Mouse (Mus musculus): ENCODE data around the gene Gm28845. TPM values are rescaled to one million over a fixed set of nuclear protein-coding genes. Genes with fewer than 3 reads are reported as not detected.

Gene Gm28845
- polyA plus RNA-seq, 1 experiment from 2014 or later, result not detected

DNA sequence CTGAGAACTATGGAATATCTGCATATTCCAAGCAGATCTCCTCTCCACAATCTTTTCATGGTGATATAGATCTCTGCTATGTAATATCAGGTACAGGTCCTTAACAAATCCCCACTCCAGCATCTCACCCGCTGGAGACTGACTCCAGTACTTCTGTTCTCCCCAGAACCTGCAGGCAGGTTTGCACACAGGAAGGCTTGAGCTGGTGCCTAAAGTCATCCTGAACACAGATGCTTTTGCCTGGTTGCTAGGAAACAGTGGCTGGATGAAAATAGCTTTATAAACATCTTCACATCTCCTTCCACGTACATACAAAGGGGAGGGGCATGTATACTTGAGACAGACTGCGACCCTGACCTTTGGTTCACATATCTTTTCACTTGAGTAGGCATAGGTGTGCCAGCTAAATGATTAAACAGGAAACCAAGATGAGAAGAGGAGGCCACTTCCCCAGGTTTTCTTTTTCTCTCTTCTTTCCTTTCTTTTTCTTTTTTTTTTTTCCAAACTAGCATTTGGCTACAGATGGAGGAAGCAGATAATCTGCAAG is 10.3 kb upstream of the Gm28845 start:
- H3K27ac ChIP-seq, result no peak overlapping the region
- no peaks in the 10 kb centered on the region for H3K4me1 ChIP-seq
- no peaks in the 10 kb centered on the region for H3K36me3 ChIP-seq
- ATAC-seq, result no peak
- no peaks in the 10 kb centered on the region for H3K27me3 ChIP-seq (replicated peaks)
- no peaks in the 10 kb centered on the region for H3K9me3 ChIP-seq (replicated peaks)
- WGBS (ENCODE audit: insufficient replicate concordance), result 57% methylated on average over 3 of the region's 3 CpGs
- H3K4me2 ChIP-seq, result no peak overlapping the region
- H3K4me3 ChIP-seq, result no peak overlapping the region
- H3K9ac ChIP-seq, result no peak overlapping the region

DNA sequence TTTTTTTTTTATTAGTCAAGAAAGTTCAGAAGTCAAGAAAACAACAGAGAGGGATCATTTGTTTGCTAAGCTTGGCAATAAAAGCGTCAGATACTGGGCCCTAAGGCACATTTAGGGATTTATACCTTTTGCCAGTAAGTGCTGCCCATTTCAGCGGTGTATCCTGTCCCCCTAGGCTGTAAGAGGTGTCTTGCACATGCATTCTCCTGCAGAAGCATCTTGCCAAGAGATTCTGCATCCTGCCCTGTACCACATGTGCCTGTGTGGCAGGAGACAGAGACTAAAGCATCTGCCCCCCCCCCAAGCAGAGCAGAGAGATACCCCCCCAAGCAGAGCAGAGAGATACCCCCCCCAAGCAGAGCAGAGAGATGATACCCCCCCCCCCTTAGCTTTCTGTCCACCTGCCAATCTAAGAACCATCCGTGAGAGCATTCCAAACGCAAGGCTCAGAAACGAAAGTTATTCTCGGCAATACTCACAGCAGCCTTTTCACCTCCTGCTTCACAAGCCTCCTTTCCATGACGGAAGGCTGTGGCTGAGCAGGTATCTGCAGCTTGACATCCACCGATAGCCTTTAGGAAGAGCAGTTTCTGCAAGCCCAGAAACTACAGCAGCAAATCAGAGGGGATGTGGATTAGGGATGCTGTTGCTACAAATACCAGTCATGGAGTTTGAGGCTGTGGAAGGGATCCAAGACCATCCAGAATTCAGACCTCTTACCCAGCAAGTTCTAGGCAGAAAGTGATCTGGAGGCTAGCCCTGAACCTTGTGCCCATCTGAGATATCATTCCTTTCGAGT is 3.4 kb upstream of the Gm28845 start, which contains the start of gene D630023F18Rik:
D630023F18Rik (minus strand) TSS at position 641 of the 799 bp plus-strand sequence.
- Histone ChIP-seq H3K27ac (no peak within 1 kb of the TSS), H3K9me3 (replicated peaks) (no peaks in the 10 kb centered on the region), H3K4me2 (0 out of 2 replicates have a peak within 1 kb of the TSS, but pooled peaks have one; percentile 14), H3K27me3 (replicated peaks) (no peaks in the 10 kb centered on the region), H3K4me1 (no peaks in the 10 kb centered on the region), H3K9ac (no peak within 1 kb of the TSS), H3K4me3 (no peak within 1 kb of the TSS), H3K36me3 (no peaks in the 10 kb centered on the region)
- ATAC-seq, result no peak
- 25% methylated on average over 9 of the region's 9 CpGs for WGBS (ENCODE audit: insufficient replicate concordance)

DNA sequence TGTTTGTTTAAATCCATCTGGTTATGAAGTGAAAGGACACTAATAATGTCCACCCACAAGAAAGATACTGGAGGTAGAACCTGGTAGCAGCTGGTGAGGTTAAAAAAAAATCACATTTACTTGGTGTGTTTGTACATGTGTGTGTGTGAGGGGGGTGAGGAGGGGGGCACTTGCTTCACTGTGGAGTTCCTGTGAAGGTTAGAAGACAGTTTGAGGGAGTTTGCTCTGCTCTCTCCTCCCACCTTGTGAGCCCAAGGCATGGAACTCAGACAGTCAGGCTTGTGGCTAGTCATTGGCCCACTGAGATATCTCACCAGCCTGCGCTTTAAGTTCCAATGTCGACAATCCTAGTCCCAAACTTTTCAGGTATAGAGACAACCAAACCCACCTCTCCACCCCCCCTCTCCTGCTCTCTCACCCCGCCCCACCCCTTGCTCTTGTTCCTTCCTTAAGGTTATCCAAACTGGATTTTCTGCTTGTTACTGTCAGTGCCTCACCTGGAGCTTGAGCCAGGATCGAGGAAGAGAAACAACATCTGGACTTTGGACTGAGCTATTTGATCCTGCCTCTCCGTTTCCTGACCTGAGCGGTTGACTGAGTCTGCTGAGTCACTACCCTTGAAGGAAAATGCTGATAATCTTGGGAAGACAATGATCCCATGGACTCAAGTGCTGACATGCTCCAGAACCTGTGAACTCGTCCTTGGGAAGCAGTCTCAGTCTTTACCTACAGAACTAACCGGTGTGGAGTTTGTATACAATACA is 1.0 kb downstream of the Gm28845 start:
- no peak overlapping the region for H3K27ac ChIP-seq
- H3K36me3 ChIP-seq, result no peaks in the 10 kb centered on the region
- H3K4me3 ChIP-seq, result no peak overlapping the region
- no peaks in the 10 kb centered on the region for H3K9me3 ChIP-seq (replicated peaks)
- no peaks in the 10 kb centered on the region for H3K4me1 ChIP-seq
- no peaks in the 10 kb centered on the region for H3K27me3 ChIP-seq (replicated peaks)
- WGBS (ENCODE audit: insufficient replicate concordance), result 65% methylated on average over 8 of the region's 8 CpGs
- H3K4me2 ChIP-seq, result no peak overlapping the region
- no peak overlapping the region for H3K9ac ChIP-seq
- no peak for ATAC-seq

DNA sequence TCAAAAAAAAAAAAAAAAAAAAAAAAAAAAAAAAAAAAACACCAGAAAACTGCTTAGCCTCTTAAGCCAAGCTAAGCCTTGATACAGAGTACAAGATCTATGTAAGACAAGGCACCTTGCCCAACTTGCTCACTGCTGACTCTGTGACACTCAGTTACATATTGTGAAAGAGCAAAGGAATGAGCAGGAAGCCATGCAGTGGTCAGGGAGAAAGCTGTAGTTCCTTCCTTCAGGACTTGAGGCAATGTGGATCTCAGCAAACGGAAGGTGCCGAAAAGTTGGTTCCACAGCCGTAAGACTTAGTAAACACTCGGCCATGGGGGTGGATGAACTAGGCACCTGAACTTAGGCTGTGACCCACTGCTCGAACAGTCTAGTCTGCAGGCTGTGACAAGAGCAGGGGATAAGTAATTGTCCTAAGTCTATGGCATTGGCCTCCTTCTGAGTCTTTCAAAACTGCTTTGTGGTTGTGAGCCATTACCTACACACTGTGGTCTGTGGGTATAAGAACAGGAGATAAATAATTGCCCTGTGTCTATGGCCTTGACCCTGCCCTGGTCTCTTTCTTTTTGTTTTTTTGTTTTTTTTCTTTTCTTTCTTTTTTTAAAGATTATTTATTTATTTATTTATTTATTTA is 5.7 kb downstream of the Gm28845 start:
- 0 out of 2 replicates have a peak, but pooled peaks cover 9% of the 10 kb centered on the region for H3K4me1 ChIP-seq
- H3K27me3 ChIP-seq (replicated peaks), result no peaks in the 10 kb centered on the region
- no peak overlapping the region for H3K4me3 ChIP-seq
- no peak overlapping the region for H3K9ac ChIP-seq
- no peak; the same call in 1 of the 2 replicates for ATAC-seq
- H3K9me3 ChIP-seq (replicated peaks), result no peaks in the 10 kb centered on the region
- no peak overlapping the region for H3K27ac ChIP-seq
- WGBS (ENCODE audit: insufficient replicate concordance), result 68% methylated on average over 5 of the region's 5 CpGs
- no peaks in the 10 kb centered on the region for H3K36me3 ChIP-seq
- H3K4me2 ChIP-seq, result no peak overlapping the region

DNA sequence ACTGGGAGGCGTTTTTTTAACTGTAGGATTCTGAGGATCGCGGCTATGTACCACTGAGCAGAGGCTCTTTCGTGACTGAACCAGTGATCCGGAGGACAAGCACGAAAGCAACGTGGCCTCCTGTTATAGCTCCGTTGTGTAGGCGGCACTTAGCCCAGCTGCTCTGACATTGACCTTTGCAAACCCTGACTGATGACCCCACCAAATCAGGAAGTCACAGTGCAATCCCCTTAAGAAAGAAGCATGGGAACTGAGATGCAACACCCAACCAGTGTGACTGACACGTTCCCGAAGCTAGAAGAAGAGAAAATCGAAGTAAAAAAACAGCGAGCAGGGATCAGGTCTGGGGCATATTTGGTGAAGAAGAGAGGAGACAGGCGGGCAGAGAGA is 6.6 kb downstream of the Gm28845 start:
- Histone ChIP-seq H3K4me3 (0 out of 2 replicates have a peak overlapping the region, but pooled peaks have one; percentile 1), H3K27ac (0 out of 2 replicates have a peak overlapping the region, but pooled peaks have one; percentile 25), H3K9ac (no peak overlapping the region), H3K9me3 (replicated peaks) (no peaks in the 10 kb centered on the region), H3K4me2 (peak overlapping the region; percentile 49), H3K27me3 (replicated peaks) (no peaks in the 10 kb centered on the region), H3K36me3 (no peaks in the 10 kb centered on the region), H3K4me1 (0 out of 2 replicates have a peak, but pooled peaks cover 9% of the 10 kb centered on the region)
- 0 out of 2 replicates have a peak, but pooled peaks have one; percentile 12 for ATAC-seq
- 38% methylated on average over 14 of the region's 14 CpGs for WGBS (ENCODE audit: insufficient replicate concordance)

DNA sequence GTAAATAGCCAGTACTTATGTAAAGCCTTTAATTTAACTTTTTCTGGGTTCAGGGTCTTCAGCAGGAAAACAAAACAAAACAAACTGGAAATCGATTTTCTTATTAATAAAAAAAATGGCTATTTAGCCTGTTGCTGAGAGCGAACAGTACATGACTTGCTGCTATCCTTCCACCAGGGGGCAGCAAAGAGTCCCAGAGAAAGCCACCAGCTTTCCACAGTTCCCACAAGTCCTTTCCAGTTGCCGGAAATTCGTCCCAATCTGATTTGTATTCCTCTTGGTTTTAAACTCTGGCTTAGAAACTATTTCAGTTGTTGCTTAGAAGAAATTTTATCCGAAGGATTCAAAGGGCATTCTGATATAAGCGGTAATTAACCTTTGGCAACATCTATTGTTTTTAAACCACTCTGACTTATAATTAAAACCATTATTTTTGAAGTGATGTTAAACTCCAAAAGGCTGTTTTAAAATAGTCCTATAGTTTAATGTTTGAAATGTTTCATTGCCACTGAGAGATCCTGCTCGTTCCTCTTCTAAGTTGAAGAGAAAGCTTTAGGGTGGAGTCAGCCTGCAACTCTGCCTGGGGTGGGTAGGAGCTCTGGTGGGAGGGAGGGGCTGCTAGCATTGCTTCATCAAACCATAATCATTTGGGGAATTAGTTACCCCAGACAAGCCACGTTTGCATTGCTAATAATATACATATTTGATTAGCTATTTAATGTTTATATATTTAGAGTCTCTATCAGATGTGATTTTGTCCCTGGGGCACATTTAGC is 7.1 kb downstream of the Gm28845 start:
- Histone ChIP-seq H3K4me2 (peak overlapping the region; percentile 49), H3K27me3 (replicated peaks) (no peaks in the 10 kb centered on the region), H3K27ac (no peak overlapping the region), H3K4me3 (0 out of 2 replicates have a peak overlapping the region, but pooled peaks have one; percentile 1), H3K9me3 (replicated peaks) (no peaks in the 10 kb centered on the region), H3K9ac (no peak overlapping the region), H3K4me1 (0 out of 2 replicates have a peak, but pooled peaks cover 9% of the 10 kb centered on the region), H3K36me3 (no peaks in the 10 kb centered on the region)
- 9% methylated on average over 8 of the region's 8 CpGs for WGBS (ENCODE audit: insufficient replicate concordance)
- ATAC-seq, result 0 out of 2 replicates have a peak, but pooled peaks have one; percentile 62

DNA sequence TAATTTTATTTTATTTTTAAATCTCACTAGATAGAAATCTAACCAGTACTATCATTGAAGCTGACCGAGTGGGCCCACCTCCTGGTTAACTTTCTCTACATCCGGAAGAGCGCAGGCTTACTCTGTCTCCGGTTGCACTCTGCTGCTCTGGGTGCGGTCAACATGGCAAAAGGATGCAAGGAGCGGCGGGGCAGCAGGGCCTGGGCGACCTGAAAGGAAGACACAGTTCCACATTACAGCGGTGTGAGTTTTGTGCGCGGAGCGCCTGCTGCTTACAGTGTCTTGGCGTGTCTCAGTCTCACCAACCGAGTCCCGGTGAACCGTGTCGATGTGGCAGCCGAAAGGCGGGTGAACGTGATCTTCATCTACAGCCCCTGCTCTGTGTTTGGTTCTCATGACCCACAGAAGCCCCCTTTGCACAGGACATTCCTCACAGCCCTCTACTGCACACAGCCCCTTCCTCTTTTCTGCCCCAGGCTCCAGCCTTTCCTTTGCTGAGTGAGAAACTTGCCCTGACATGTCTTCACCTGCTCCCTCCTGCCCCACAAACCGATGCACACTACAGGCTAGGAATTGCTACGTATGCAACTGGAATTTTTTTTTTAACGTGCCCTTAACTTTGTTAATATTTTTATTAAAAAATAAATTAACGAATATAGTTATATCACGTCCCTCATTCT is 9.5 kb downstream of the Gm28845 start:
- WGBS (ENCODE audit: insufficient replicate concordance), result 56% methylated on average over 25 of the region's 25 CpGs
- Histone ChIP-seq H3K4me2 (peak overlapping the region; percentile 24), H3K9me3 (replicated peaks) (no peaks in the 10 kb centered on the region), H3K27ac (no peak overlapping the region), H3K36me3 (no peaks in the 10 kb centered on the region), H3K4me3 (no peak overlapping the region), H3K27me3 (replicated peaks) (no peaks in the 10 kb centered on the region), H3K9ac (no peak overlapping the region), H3K4me1 (0 out of 2 replicates have a peak, but pooled peaks cover 9% of the 10 kb centered on the region)
- ATAC-seq, result no peak

DNA sequence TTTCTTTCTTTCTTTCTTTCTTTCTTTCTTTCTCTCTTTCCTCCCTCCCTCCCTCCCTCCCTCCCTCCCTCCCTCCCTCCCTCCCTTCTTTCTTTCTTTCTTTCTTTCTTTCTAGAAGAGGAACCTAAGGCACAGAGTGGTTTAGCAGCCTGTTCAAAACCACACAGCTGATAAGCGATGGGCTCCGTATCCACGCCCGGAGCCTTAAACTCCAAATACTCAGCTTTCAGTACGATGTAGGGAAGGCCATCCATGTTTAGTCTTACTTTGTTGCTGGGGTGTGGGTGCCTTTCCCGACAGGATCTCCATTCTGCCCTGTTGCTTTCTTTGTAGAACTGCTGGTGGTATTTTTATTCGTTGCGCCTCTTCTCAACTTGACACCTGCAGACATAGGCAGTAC is 10.2 kb downstream of the Gm28845 start:
- ATAC-seq, result no peak
- Histone ChIP-seq H3K4me1 (0 out of 2 replicates have a peak, but pooled peaks cover 9% of the 10 kb centered on the region), H3K4me3 (no peak overlapping the region), H3K36me3 (no peaks in the 10 kb centered on the region), H3K9ac (no peak overlapping the region), H3K9me3 (replicated peaks) (no peaks in the 10 kb centered on the region), H3K27ac (no peak overlapping the region), H3K4me2 (peak overlapping the region; percentile 24), H3K27me3 (replicated peaks) (no peaks in the 10 kb centered on the region)
- WGBS (ENCODE audit: insufficient replicate concordance), result 46% methylated on average over 8 of the region's 8 CpGs

DNA sequence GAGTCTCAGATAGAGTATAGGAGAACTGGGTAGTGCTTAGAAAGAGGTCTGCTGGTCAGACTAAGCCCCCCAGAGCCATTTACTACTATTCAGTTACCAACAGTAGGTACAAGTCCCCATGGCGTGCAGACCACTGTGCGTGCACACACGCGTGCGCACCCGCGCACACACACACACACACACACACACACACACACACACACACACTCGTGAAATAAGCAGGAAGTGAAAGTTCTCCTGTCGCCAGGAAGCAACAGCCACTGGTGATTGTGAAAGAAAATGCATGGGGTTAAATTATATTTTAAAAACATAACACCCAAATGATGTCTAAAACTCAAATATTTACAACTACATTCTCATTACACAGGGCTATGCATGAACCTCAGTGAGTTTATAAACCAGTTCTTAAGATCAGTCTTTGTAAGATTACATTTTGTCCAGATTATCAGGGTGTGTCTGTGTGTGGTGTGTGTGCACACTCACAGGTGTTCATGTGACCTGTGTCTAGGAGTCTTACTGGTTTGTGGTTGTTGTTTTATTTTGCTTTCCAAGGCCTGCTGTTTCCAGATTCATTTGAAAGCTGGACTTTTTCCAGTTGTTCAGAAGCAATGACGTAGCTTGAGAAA is 11.6 kb downstream of the Gm28845 start:
- Histone ChIP-seq H3K4me3 (no peak overlapping the region), H3K27me3 (replicated peaks) (no peaks in the 10 kb centered on the region), H3K27ac (no peak overlapping the region), H3K4me2 (no peak overlapping the region), H3K9ac (no peak overlapping the region), H3K36me3 (no peaks in the 10 kb centered on the region), H3K9me3 (replicated peaks) (no peaks in the 10 kb centered on the region), H3K4me1 (0 out of 2 replicates have a peak, but pooled peaks cover 5% of the 10 kb centered on the region)
- no peak for ATAC-seq
- WGBS (ENCODE audit: insufficient replicate concordance), result 76% methylated on average over 10 of the region's 10 CpGs

DNA sequence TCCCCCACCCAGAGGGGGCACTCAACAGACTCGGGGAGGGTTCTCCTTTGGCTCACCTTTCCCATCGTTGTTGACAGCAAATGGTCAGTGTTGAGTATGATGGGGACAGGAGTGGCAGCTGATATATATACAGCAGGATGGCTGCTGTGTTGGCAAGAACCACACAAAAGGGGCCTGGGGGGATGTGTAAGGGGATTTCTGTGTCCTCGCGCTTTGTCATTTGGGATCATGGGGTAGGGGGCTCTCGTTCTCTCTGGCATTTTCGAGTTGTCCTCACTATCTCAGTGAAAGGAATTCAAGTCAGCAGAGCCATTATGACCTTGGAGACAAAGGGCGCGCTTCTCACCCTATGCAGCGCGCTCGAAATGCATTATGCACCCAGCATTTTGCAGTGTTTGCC is 16.1 kb downstream of the Gm28845 start, which contains the start of gene Cryga:
Cryga (minus strand) TSS at position 101 of the 400 bp plus-strand sequence.
- Histone ChIP-seq H3K27me3 (replicated peaks) (no peaks in the 10 kb centered on the region), H3K9ac (no peak within 1 kb of the TSS), H3K9me3 (replicated peaks) (no peaks in the 10 kb centered on the region), H3K4me3 (no peak within 1 kb of the TSS), H3K27ac (no peak within 1 kb of the TSS), H3K4me2 (no peak within 1 kb of the TSS), H3K36me3 (no peaks in the 10 kb centered on the region), H3K4me1 (no peaks in the 10 kb centered on the region)
- WGBS (ENCODE audit: insufficient replicate concordance), result 76% methylated on average over 11 of the region's 11 CpGs
- ATAC-seq, result no peak

Data from liver, embryonic 12.5 days (tissue).